Mouse (Mus musculus) hindbrain, embryonic 10.5 days (tissue): Measurements from ENCODE around the gene Parp16. TPM values are rescaled to one million over a fixed set of nuclear protein-coding genes. Genes with fewer than 3 reads are reported as not detected.

ENCODE experiments used
- DNase-seq: peaks from one replicate; pipeline ENCODE4 v3.0.0-alpha.2; 2017; ENCODE audit warnings: low spot score
- H3K27ac ChIP-seq: fragments of 300-500 bp; sonication (generic); 2 replicates; pipeline ENCODE4 v1.5.1; 2016; ENCODE audit warnings: mild to moderate bottlenecking, moderate library complexity
- H3K27me3 ChIP-seq: fragments of 300-500 bp; sonication (generic); 2 replicates; pipeline ENCODE4 v1.6.1; 2016; ENCODE audit warnings: mild to moderate bottlenecking; ENCODE audit not compliant: poor library complexity, insufficient read depth, severe bottlenecking
- H3K36me3 ChIP-seq: fragments of 300-500 bp; sonication (generic); 2 replicates; pipeline ENCODE4 v1.6.1; 2016; ENCODE audit warnings: mild to moderate bottlenecking, moderate library complexity
- H3K4me1 ChIP-seq: fragments of 300-500 bp; sonication (generic); replicated peaks from 2 replicates; pipeline ENCODE4 v1.6.1; 2016; ENCODE audit warnings: mild to moderate bottlenecking
- H3K4me3 ChIP-seq: fragments of 300-500 bp; sonication (generic); 2 replicates; pipeline ENCODE4 v1.5.1; 2016; ENCODE audit warnings: mild to moderate bottlenecking, moderate library complexity
- H3K9me3 ChIP-seq: fragments of 300-500 bp; sonication (generic); 2 replicates; pipeline ENCODE4 v1.6.1; 2016; ENCODE audit warnings: mild to moderate bottlenecking, moderate library complexity
- WGBS: fragments of 180-500 bp; shearing (Covaris S2); methylation state at CpG from one replicate; pipeline ENCODE4 v1.1.7; 2016; 5-methylcytosine and 5-hydroxymethylcytosine counted together
- polyA plus RNA-seq: library from polyadenylated mRNA; unstranded; fragments of >200 nt; fragmentation: Nextera tagmentation; extraction: Ambion mirVana; gene quantifications from 2 replicates; pipeline ENCODE4 v1.2.1, GENCODE M21; 2016

Parp16 gene
- polyA plus RNA-seq, 1 experiment from 2014 or later = 8.0 TPM

GRCm38 (mm10) chr9:65244036-65244806, 49.1 kb downstream of the Parp16 start:
- no peak overlapping the region for H3K4me3 ChIP-seq
- WGBS = 61% methylated on average over 9 of the region's 9 CpGs
- H3K27ac ChIP-seq = 0 out of 2 replicates have a peak overlapping the region, but pooled peaks have one; percentile 36

GRCm38 (mm10) chr9:65247502-65248376, 52.6 kb downstream of the Parp16 start:
- H3K27ac ChIP-seq = 0 out of 2 replicates have a peak overlapping the region, but pooled peaks have one; percentile 16
- 80% methylated on average over 16 of the region's 16 CpGs for WGBS
- no peaks in the 10 kb centered on the region for H3K27me3 ChIP-seq
- H3K4me3 ChIP-seq = no peak overlapping the region
- no peaks in the 10 kb centered on the region for H3K36me3 ChIP-seq
- DNase-seq = no peak
- no peaks in the 10 kb centered on the region for H3K9me3 ChIP-seq
- H3K4me1 ChIP-seq = peaks cover 20% of the 10 kb centered on the region

More at GRCm38 (mm10) chr9:65244036-65244806, 49.1 kb downstream of the Parp16 start:
- Histone ChIP-seq H3K9me3 (no peaks in the 10 kb centered on the region), H3K36me3 (no peaks in the 10 kb centered on the region), H3K27me3 (no peaks in the 10 kb centered on the region), H3K4me1 (peaks cover 27% of the 10 kb centered on the region)
- no peak for DNase-seq

- H3K27me3 ChIP-seq = no peaks in the 10 kb centered on the region
- DNase-seq = no peak
- 0 out of 2 replicates have a peak overlapping the region, but pooled peaks have one; percentile 16 for H3K27ac ChIP-seq
- H3K9me3 ChIP-seq = no peaks in the 10 kb centered on the region
- peaks cover 14% of the 10 kb centered on the region for H3K4me1 ChIP-seq
- no peaks in the 10 kb centered on the region for H3K36me3 ChIP-seq
- H3K4me3 ChIP-seq = no peak overlapping the region
- 90% methylated on average over 5 of the region's 5 CpGs for WGBS
These were observed 53.2 kb downstream of the Parp16 start for GRCm38 (mm10) chr9:65248377-65248690.

GRCm38 (mm10) chr9:65252026-65252425, 56.9 kb downstream of the Parp16 start:
- H3K36me3 ChIP-seq = no peaks in the 10 kb centered on the region
- WGBS = 75% methylated on average over 3 of the region's 3 CpGs
- H3K27me3 ChIP-seq = no peaks in the 10 kb centered on the region
- H3K4me1 ChIP-seq = peaks cover 10% of the 10 kb centered on the region; the same call in 1 of the 2 replicates
- no peak overlapping the region for H3K4me3 ChIP-seq
- H3K9me3 ChIP-seq = no peaks in the 10 kb centered on the region
- no peak for DNase-seq
- no peak overlapping the region for H3K27ac ChIP-seq

GRCm38 (mm10) chr9:65255906-65256600, 60.9 kb downstream of the Parp16 start:
- Histone ChIP-seq H3K36me3 (no peaks in the 10 kb centered on the region), H3K27ac (no peak overlapping the region), H3K27me3 (no peaks in the 10 kb centered on the region), H3K9me3 (no peaks in the 10 kb centered on the region), H3K4me3 (no peak overlapping the region), H3K4me1 (peaks cover 7% of the 10 kb centered on the region; the same call in 1 of the 2 replicates)
- 74% methylated on average over 11 of the region's 11 CpGs for WGBS
- no peak for DNase-seq

- Histone ChIP-seq H3K36me3 (no peaks in the 10 kb centered on the region), H3K27ac (no peak overlapping the region), H3K9me3 (no peaks in the 10 kb centered on the region), H3K4me3 (no peak overlapping the region), H3K4me1 (peaks cover 7% of the 10 kb centered on the region; the same call in 1 of the 2 replicates), H3K27me3 (no peaks in the 10 kb centered on the region)
- no peak for DNase-seq
- WGBS = 67% methylated on average over 9 of the region's 9 CpGs
These were observed 62.2 kb downstream of the Parp16 start for GRCm38 (mm10) chr9:65257218-65257910.

- WGBS = 82% methylated on average over 7 of the region's 7 CpGs
- Histone ChIP-seq H3K9me3 (no peaks in the 10 kb centered on the region), H3K36me3 (no peaks in the 10 kb centered on the region), H3K27me3 (no peaks in the 10 kb centered on the region), H3K27ac (no peak overlapping the region), H3K4me1 (peaks cover 7% of the 10 kb centered on the region; the same call in 1 of the 2 replicates), H3K4me3 (no peak overlapping the region)
- DNase-seq = no peak
These were observed 64.2 kb downstream of the Parp16 start for GRCm38 (mm10) chr9:65259366-65259765.

- 84% methylated on average over 2 of the region's 2 CpGs for WGBS
- Histone ChIP-seq H3K4me3 (no peak overlapping the region), H3K27ac (no peak overlapping the region), H3K36me3 (no peaks in the 10 kb centered on the region), H3K27me3 (no peaks in the 10 kb centered on the region), H3K4me1 (peaks cover 8% of the 10 kb centered on the region), H3K9me3 (no peaks in the 10 kb centered on the region)
- DNase-seq = no peak
These were observed 66.6 kb downstream of the Parp16 start for GRCm38 (mm10) chr9:65261591-65262230.

GRCm38 (mm10) chr9:65262641-65263120, 67.5 kb downstream of the Parp16 start:
- WGBS = 95% methylated on average over 3 of the region's 3 CpGs
- Histone ChIP-seq H3K27me3 (no peaks in the 10 kb centered on the region), H3K27ac (no peak overlapping the region), H3K36me3 (no peaks in the 10 kb centered on the region), H3K4me3 (no peak overlapping the region), H3K9me3 (no peaks in the 10 kb centered on the region), H3K4me1 (peaks cover 11% of the 10 kb centered on the region)
- no peak for DNase-seq

GRCm38 (mm10) chr9:65264959-65265358, 69.8 kb downstream of the Parp16 start, which contains the start of gene Cilp:
Cilp (plus strand) TSS chr9:65265180.
- peaks cover 15% of the 10 kb centered on the region for H3K4me1 ChIP-seq
- peak within 1 kb of the TSS; percentile 29; the same call in 1 of the 2 replicates for H3K27ac ChIP-seq
- no peaks in the 10 kb centered on the region for H3K27me3 ChIP-seq
- WGBS = 62% methylated on average over 5 of the region's 5 CpGs
- no peak for DNase-seq
- H3K9me3 ChIP-seq = no peaks in the 10 kb centered on the region
- H3K36me3 ChIP-seq = no peaks in the 10 kb centered on the region
- H3K4me3 ChIP-seq = no peak within 1 kb of the TSS

GRCm38 (mm10) chr9:65267742-65268515, 72.8 kb downstream of the Parp16 start:
- Histone ChIP-seq H3K27me3 (no peaks in the 10 kb centered on the region), H3K4me3 (no peak overlapping the region), H3K9me3 (no peaks in the 10 kb centered on the region), H3K4me1 (peaks cover 15% of the 10 kb centered on the region), H3K36me3 (no peaks in the 10 kb centered on the region), H3K27ac (peak overlapping the region; percentile 69)
- peak; percentile 21 for DNase-seq
- WGBS = 40% methylated on average over 7 of the region's 7 CpGs
